Mouse (Mus musculus): ENCODE data around the gene Pdlim5.
"Not testable (repeated sequence)": the region's sequence is repeated elsewhere in the genome, so short reads cannot be mapped to it uniquely, and the experiment has no call there.

Pdlim5 gene

GRCm38 (mm10) chr3:142191627-142192026, 203.9 kb downstream of the Pdlim5 start:
- DNase-seq (ENCODE audit: low spot score in 2 of 2), result not testable (repeated sequence)
